Mouse (Mus musculus) 3134 (cell line): Measurements from ENCODE around the gene Camta1.

Source experiments
- DNase-seq: peaks from one replicate; pipeline ENCODE4 v3.0.0-alpha.2; 2011; ENCODE audit warnings: low spot score; ENCODE audit not compliant: insufficient read length; ENCODE audit errors: extremely low read depth

Gene Camta1

DNA sequence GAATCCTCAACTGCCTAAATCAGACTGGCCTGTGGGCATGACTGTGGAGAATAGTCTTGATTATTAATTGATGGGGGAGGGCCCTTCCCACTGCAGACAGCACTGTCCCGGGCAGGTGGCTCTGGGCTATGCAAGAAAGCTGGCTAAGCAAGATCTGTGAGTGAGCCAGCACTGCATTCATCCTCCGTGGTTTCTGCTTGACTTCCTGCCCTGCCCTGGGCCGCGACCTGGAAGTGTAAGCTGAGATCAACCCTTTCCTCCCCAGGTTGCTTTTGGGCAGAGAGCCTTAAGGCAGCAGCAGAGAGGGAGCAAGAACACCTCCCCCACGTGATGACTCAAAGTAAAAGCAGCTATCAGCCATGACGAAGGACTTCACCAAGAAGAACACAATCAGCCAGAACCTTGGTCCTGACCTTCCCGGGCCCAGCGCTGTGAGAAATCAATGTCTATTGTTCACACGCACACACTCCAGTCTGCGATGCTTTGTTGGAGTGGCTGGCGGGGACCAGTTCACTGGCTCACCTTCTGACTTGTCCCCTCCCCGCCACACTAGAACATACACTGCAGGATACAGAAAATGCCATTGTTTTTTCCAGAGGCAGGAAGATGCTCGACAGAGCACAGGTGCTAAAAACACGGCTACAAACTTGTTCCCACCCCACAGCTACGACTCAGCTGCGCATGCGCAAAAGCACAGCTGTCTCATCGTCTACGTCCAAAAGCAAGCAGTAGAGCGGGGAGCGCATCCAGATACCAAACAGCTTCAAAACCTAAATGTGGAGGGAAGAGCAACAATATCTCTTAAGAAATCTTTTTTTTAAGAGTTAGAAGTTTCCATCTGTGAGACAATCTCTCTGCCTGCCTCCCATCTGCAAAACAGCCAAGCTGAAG lies 243.0 kb downstream of the Camta1 start:
- DNase-seq: no peak

DNA sequence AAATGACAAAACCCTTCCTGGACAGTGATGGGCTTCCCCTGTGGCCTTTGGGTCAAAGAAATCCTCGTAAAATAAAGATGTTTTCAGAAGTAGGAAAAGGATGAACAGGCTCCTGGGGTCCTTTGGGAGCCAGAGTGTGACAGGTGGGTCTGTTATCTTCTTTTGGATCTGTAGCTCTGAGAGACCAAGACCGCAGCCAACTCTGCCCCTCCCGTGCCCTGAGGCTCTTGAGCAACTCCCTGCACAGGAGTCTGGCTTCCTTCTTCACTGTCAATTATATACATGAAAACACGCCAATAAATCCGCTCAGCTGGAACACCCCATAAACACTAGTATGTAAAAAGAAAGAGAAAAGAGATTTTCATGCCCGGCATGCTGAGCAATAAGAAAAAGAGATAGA lies 250.1 kb downstream of the Camta1 start:
- DNase-seq: no peak

DNA sequence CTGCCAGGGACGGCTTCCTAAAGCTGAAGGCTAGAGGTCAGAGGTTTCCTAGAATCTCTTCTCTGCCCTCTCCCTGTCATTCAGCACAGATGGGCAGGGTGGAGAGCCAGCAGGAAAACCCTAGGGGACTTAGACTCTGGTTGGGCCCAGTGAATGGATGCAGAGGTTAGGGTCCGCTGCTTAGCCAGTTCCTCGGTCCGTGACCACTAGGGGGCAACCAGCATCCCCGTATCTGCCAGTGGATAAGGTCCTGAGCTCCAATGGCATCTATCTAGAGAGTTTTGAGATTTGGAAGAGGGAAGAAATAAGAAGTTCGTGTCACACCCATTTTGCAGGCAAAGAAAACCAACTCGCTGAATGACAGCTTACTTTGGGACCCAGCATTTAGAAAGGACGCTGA lies 251.4 kb downstream of the Camta1 start:
- no peak for DNase-seq

DNA sequence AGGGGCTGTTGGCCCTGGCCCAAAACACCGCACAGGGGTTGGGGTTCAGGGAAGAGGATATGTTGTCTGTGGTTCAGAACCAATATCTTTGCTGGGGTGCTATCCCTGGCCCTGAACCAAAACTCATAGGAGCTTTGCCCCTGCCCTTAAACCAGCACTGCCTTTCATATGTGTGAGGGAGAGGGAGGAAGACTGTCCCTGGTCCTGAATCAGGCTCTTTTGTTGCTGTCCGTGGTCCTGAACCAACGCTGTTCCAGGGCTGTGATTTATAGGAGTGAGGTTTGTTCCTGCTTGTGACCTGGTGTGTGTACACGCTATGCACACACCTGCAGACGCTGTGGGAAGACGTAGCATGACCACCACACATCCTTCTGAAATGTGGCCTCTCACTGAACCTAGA lies 256.8 kb downstream of the Camta1 start:
- DNase-seq: no peak

DNA sequence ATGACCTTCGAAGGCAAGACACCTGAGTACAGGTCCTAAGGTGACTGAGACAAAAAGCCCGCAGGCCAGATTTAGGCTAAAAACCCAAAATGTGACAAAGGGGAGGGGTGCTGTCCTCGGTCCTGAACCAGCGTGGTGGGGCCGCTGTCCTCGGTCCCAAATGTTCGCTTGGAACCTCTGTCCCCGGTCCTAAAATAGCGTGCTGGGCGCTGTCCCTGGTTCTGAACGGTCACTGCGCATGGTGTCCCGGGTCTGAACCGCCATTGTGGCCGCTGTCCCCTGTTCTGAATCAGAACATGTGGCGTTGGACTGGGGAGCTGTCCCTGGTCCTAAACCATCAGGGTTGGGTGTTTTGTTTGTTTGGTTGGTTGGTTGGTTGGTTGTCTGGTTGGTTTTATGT lies 257.2 kb downstream of the Camta1 start:
- no peak for DNase-seq

DNA sequence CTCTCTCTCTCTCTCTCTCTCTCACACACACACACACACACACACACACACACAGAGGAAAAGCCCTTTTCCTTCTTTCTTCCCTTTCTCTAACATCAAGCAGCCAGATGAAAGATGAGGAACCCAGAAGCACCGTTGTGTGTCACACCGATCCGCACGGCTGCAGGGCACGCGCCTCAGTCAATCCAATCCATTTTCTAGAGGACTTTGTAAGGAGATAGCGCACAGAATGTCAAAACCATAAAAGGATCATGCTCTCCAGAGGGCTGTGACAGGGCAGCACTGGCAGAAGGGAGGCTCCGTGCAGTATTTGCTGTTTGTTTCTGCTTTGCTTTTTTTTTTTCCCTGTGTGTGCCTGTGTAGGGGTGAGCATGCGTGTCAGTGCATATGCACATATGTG lies 258.1 kb downstream of the Camta1 start:
- DNase-seq: no peak

DNA sequence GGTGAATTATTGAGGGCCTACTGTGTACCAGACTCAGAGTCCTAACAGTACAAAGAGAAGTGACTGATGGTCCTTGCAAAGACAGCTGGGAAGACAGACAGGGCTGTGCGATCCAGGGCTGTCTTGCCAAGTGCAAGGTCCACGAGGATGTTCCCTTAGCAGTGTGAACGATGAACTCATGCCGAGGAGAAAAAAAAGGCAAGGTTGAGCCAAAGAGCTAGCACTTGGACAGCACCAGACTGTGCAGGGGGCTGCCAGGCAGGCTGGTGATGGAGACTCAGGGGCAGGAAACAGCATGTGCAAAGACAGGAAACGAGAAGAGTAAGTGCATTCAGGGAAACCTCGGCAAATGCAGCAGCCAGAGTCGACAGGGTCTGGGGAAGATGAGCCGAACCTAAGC lies 266.6 kb downstream of the Camta1 start:
- DNase-seq: no peak

DNA sequence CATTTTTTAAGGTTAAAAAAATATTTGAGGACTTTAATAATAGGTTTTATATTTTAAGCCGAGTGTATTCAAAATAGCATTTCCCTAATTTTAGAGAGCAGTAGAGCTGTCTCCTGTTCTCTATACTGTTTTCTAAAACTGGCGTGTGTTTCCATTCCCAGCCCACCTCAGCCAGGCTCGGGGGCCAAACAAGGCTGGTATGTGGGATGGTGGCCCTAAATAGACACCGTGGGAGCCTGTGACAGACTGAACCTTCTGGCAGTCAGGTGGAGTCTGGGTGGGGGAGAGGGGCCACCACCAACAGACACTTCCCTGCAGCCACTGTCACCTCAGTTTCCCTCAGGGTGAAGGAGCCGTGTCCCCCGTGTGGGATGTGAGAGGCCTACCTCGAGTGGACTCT lies 268.6 kb downstream of the Camta1 start:
- no peak for DNase-seq

DNA sequence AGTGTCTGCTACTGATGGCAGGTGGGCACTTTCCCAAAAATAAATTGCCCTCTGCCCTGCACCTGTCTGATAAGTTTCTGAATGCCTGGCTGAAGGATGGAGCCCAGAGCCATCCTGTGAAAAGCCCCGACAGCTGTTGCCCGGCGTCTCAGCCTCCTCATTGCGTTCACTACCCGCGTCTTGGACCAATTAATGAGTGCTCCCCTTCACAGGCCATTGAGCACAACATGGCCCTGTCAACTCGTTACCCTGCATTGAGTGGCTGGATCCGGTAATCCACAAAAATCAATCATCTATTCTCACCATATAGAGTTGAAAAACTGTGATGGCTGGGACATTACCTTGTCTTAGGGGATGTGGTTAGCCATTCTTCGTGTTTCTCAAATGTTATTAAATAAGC lies 275.6 kb downstream of the Camta1 start:
- DNase-seq: no peak

DNA sequence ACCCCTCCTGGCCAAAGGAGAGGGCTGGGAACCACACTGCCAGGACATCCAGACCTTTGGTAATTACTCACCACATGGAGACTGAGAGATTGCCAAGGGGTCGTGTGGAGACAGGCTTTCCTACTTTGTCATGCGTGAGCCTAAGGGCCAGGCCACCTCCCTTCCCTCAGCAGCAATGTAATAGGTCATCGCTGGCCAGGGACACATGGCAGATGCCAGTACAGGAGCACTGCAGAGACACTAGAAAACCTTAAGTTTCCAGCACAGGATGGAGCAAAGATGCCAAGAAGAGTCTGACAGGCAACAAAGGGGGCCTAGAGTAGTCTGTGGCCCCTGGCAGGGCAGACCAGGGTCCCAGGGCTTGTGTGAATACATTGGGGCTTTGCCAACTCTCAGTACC lies 283.7 kb downstream of the Camta1 start:
- no peak for DNase-seq

DNA sequence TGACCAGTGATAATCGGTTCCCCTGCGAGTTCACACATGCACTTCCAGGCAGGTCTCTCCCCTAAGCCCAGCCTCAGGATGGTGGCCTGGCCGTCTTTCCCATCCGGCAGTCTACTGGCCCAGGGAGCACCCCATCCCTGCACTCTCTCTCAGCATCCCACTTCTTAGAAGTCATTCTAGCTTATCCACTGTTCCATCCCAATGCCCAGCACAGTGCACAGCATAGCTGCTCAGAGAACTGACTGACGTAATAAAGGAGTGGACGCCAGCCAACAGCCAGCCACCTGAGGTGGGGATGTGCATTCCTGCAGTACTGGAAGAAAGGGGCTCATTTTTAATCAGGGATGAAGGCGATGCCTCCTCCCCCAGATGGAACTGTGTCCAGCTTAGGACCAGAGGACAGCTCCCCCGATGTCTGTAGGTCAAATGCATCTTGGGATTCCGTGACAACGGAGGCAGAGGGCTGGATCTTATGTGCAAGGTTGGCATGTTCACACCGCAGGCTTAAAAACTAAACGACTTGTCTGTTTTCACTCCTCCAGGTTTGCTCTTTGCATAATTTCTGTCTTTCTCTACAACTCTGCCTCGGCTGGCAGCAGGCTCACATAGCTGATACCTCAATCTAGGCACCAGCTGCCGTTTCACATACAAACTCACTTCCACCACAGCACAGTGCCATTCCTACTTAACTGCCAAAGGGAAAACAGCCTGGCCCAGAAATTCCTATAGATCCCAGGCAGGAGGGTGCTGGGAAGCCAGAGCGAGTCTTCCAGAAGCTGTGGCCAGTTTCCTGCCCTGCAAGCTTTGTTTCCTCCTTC lies 285.2 kb downstream of the Camta1 start:
- DNase-seq: no peak

DNA sequence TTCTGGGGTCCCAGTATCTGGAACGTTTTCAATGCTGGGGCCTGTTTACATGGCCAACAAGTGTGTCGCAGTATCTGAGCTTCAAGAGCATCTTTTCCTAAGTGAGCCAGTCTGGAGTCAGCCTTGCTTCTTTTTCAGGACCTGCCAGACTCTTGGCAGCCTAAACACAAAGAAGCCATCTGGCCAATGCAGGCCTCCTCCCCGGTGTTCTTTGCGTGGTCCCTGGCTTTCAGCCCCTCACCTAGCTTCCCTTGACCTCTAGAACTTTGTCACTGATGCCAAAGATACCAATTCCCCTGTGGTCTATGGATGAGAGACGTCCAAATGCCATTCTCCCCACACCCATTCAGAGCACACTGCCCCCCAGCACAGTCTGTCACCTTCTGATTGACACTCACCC lies 289.0 kb downstream of the Camta1 start:
- DNase-seq: no peak

DNA sequence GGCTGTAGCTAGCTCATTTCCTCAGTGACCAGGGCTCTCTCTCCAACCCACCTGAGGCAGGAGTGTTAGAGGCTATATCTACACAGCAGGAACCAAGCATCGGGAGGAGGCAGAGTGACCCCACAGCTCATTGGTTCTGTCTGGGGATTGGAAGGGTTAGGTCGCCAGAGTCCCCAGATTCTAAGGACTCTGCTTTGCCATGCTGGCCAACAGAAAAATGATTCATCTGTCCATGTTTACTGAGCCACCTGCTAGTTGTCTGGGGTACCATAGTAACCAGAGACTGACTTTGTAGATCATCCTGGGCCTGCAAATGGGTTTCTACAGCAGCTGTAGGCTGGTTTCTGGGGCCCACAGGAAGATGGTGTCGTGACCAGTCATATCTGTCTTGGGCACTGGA lies 292.1 kb downstream of the Camta1 start:
- no peak for DNase-seq

DNA sequence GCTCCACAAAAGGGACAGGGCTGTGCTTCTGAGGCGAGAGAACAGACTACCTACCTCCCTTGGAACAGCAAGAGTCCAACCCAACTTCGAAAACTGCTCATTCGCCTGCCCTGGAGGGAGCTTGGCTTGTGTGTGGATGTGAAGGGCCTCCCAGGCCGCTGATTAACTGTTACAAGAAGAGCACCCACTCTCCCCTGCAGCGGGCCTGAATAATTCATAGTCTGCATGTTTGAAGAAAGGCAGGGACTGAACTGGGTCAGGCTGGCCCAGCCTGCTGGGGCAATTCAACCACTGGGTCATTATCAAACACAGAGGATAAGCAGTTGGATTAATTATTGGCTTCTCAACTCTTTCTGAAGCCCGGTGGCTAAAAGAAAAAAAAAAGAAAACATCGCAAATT lies 292.8 kb downstream of the Camta1 start:
- DNase-seq: no peak

DNA sequence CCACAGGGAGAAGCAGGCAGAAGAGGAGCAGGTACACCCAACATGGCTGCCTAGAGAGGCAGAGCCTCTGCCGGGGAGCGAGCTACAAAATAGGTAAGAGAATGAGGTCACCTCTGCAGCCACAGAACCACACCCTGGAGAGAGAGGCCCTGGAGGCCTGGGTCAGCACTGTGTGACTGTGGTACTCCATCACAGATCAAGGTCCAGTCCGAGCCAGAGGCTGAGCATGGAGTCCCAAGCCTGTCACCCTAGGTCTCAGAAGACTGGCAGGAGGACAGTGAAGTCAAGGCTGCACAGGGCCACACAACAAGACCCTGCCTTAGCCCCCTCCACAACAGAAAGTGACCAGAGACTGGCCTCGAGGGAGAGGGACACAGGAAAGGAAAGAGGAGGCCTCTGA lies 294.6 kb downstream of the Camta1 start:
- DNase-seq: no peak

DNA sequence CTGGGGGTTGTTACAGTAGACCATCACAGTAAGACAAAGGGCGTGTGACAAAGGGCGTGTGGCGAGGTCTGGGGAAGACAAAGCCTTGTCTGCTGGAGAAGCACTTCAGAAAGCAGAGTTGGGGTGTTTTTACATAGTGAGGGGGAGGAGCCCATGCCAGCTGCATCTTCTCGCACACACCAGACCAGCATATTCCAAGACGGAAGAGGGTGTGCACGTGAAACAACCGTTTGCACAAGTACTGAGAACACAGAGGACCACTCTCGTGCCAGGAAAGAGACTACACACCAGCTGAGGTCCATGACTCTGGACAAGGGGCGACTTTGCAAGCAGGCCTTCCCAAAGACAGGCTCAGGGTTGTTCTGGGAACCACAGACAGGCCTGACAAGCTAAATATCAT lies 306.2 kb downstream of the Camta1 start:
- DNase-seq: no peak

DNA sequence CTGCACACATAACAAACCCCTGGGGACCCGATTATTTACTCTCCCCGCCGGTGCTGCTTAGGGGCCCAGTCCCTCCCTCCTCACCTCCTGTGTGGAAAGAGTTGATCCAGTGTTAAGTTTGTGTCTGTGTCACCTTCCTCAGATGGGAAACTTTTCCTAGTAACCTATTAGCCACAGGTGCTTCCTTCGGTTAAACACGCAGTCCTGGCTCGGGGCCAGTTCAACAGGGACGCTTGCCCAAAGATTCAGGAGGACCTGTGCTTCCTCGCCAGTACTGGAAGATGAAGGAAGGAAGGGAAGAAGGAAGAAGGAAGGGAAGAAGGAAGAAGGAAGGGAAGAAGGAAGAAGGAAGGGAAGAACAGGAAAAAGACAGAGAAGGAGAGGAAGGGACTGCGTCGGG lies 312.2 kb downstream of the Camta1 start:
- DNase-seq: no peak

DNA sequence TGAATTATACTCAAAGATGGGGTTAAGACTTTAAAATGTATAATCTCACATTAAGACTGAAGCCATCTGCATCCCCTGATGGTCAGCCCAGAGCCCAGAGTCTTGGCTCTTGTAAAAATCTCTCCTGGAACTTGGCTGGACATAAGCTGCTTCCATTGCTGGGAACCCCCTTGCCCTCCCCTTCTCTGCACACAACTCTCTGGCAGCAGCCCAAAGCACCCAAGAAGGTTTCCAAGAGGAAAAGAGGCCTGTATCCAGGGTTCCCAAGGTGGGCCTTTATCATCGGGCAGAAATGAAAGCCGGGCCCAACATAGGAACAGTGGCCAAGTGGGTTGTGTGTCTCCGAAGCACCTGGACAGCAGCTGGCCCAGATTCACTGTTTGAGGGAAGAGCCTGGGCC lies 316.2 kb downstream of the Camta1 start:
- DNase-seq: no peak

DNA sequence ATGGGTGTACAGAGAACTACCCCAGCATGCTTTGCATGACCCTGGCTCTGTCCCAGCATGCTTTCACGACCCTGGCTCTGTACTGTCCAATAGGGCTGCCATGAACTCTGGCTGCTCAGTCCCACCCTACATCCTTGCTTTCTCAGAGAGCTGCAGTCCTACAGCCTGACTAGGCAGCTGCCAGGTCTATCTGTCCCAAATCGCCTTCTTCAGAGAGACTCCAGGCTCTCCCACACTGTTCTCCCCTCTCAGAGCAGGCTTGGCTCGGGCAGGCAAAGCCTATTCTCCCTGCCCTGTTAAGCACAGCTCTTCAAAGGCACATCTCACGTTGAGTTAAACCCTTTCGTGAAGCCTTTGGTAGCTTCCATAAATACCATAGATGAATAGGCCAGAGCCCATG lies 317.5 kb downstream of the Camta1 start:
- DNase-seq: no peak

DNA sequence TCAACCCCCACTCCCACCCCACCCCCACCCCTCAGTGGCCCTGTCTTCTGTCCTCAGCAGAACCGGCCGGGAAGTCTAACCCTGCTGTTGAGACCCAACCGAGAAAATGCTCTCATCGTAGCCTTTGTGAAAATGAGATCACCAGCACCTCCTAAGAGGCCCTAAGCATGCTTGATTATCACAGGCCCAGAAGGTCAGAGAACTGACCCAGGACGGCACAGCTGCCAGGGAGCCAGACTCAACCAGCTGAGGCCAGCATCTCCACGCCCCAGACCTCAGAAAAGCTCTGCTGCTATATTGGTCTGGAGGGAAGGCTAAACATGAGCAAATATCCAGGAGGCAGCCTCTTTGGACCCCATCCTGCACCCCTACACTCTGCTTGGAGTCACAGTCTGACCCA lies 321.1 kb downstream of the Camta1 start:
- DNase-seq: no peak

DNA sequence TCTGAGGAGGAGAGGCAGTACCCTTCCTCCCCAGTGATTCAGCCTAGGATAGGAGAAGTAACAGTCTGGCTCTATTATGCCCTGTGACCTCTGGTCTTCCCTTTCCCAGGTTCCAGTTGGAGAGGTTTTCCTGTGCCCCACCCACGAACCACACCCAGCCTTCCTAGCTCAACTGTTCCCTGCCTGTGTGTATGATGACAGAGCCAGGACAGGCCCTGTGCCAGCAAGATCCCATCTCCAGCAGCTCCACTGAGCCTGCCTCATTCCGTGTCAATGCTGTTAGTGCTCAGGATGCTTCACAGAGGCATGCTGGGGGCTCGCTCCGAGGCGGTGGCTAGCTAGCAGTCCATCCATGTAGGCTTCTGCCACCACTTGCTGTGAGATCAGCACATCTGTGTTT lies 321.8 kb downstream of the Camta1 start:
- DNase-seq: no peak

DNA sequence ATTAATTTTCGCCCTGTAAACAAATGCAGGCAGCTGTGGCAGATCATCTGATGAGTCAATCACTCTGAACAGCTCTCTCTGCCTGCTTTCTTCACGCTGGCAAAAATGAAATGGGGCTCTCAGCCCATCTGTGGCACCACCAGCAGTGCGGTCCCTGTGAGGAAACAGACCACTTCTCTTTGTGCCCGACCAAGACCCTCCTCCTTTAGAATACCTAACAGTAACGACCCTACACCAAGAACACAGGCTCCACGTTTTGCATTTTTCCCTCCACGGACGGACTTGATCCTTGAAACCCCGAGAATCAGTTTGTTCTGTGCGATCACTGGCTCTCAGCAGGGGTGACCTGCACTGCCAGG lies 322.5 kb downstream of the Camta1 start:
- no peak for DNase-seq
